Mouse (Mus musculus) CD4-positive naive resting alpha-beta T cell, adult 57 days (primary cell): ENCODE measurements around the gene Uimc1. TPM values are rescaled to one million over a fixed set of nuclear protein-coding genes. Genes with fewer than 3 reads are reported as not detected.

Experiments
- total RNA-seq: library from RNA; stranded (reverse); gene quantifications from one replicate; pipeline ENCODE4 v1.2.4, GENCODE M21; 2023

Uimc1 gene
- total RNA-seq = 87.0 TPM

GRCm38 (mm10) chr13:55099726-55100478 is at the start of gene Uimc1:
Uimc1 (minus strand) TSS chr13:55100300.

GRCm38 (mm10) chr13:55133448-55133847 is 33.3 kb upstream of the Uimc1 start, which contains the start of gene Gm17617:
Gm17617 (minus strand) TSS chr13:55133548.

GRCm38 (mm10) chr13:55105045-55105952 is 5.2 kb upstream of the Uimc1 start, which contains the start of gene Zfp346:
Zfp346 (plus strand) TSS chr13:55105311.

GRCm38 (mm10) chr13:55021194-55021779 is 78.8 kb downstream of the Uimc1 start, which contains the start of gene Hk3:
Hk3 (minus strand) TSS chr13:55021385.

Other genes with a start within 250 kb of the Uimc1 start
- 2.4 TPM for gene Unc5a, start 150.9 kb downstream of the Uimc1 start, total RNA-seq
- gene Hk3, start 78.9 kb downstream of the Uimc1 start, total RNA-seq = 4.6 TPM
- 30.2 TPM for gene Zfp346, start 5.0 kb upstream of the Uimc1 start, total RNA-seq
- gene Gm17617, start 33.2 kb upstream of the Uimc1 start, total RNA-seq = not detected
- not detected for gene Fgfr4, start 52.3 kb upstream of the Uimc1 start, total RNA-seq
- 181 TPM for gene Nsd1, start 109.5 kb upstream of the Uimc1 start, total RNA-seq
- gene Prelid1, start 220.2 kb upstream of the Uimc1 start, total RNA-seq = 148 TPM
- gene Rab24, start 221.6 kb upstream of the Uimc1 start, total RNA-seq = 48.6 TPM
- gene Mxd3, start 229.5 kb upstream of the Uimc1 start, total RNA-seq = 0.92 TPM